Mouse (Mus musculus): ENCODE results near the gene Shcbp1.
"Not testable (repeated sequence)": the region's sequence is repeated elsewhere in the genome, so short reads cannot be mapped to it uniquely, and the experiment has no call there.

Shcbp1 gene

GRCm38 (mm10) chr8:4779254-4780055, at the start of gene Shcbp1:
TSS of gene Shcbp1 (minus strand) at chr8:4779567.
- in situ Hi-C loops (cut with MseI, MboI): no loop called here

GRCm38 (mm10) chr8:4808831-4809230, 29.5 kb upstream of the Shcbp1 start:
- in situ Hi-C loops (cut with MseI, MboI): no loop called here

- in situ Hi-C loops (cut with MseI, MboI): no loop called here
Observed at GRCm38 (mm10) chr8:4800524-4801122, 21.3 kb upstream of the Shcbp1 start.

GRCm38 (mm10) chr8:4778266-4778665, 1.1 kb downstream of the Shcbp1 start:
- in situ Hi-C loops (cut with MseI, MboI): no loop called here

- in situ Hi-C loops (cut with MseI, MboI): no loop called here
Observed at GRCm38 (mm10) chr8:4764751-4765150, 14.6 kb downstream of the Shcbp1 start.

- in situ Hi-C loops (cut with MseI, MboI): no loop called here
Observed at GRCm38 (mm10) chr8:4753048-4753447, 26.3 kb downstream of the Shcbp1 start.

- in situ Hi-C loops (cut with MseI, MboI): no loop called here
Observed at GRCm38 (mm10) chr8:4730942-4731341, 48.4 kb downstream of the Shcbp1 start.

- in situ Hi-C loops (cut with MseI, MboI): no loop called here
Observed at GRCm38 (mm10) chr8:4715546-4715945, 63.8 kb downstream of the Shcbp1 start.

GRCm38 (mm10) chr8:4708346-4708745, 71.0 kb downstream of the Shcbp1 start:
- in situ Hi-C loops (cut with MseI, MboI): not testable (repeated sequence)

GRCm38 (mm10) chr8:4707916-4708315, 71.5 kb downstream of the Shcbp1 start:
- in situ Hi-C loops (cut with MseI, MboI): not testable (repeated sequence)

- in situ Hi-C loops (cut with MseI, MboI): no loop called here
Observed at GRCm38 (mm10) chr8:4691634-4692033, 87.7 kb downstream of the Shcbp1 start.

All from mouse trophoblast stem cell (cell line).